Mouse (Mus musculus): ENCODE measurements around the gene Grid2. TPM values are rescaled to one million over a fixed set of nuclear protein-coding genes. Genes with fewer than 3 reads are reported as not detected.

Gene Grid2
- total and polyA plus RNA-seq, 3 experiments, result not detected

- Histone ChIP-seq H3K4me1 (ENCODE audit: control insufficient read depth in 1 of 2, insufficient read depth in 2 of 2, low read length in 2 of 2) (no peaks in the 10 kb centered on the region), H3K27me3 (ENCODE audit: control insufficient read depth in 1 of 2, insufficient read depth in 2 of 2, low read length in 2 of 2) (no peaks in the 10 kb centered on the region), H3K9ac (ENCODE audit: control insufficient read depth, low read depth, low read length, poor library complexity, severe bottlenecking) (no peak overlapping the region), H3K36me3 (ENCODE audit: control insufficient read depth in 1 of 2, insufficient read depth in 2 of 2, low read length in 2 of 2) (no peaks in the 10 kb centered on the region), H3K4me3 (ENCODE audit: control insufficient read depth in 1 of 2, insufficient read depth in 1 of 2, low read depth in 2 of 2, low read length in 2 of 2) (no peak overlapping the region), H3K79me2 (ENCODE audit: control insufficient read depth, insufficient read depth, low read length, poor library complexity) (no peaks in the 10 kb centered on the region), H3K27ac (ENCODE audit: control insufficient read depth, low read depth, low read length) (no peak overlapping the region), H3K9me3 (replicated peaks; ENCODE audit: insufficient read depth, low read length) (no peaks in the 10 kb centered on the region)
- TF ChIP-seq TBP (IDR thresholded peaks at IDR 0.05; ENCODE audit: low read depth, low read length) (no peak), ZMIZ1 (IDR thresholded peaks at IDR 0.05; ENCODE audit: low read depth, low read length) (no peak), ETS1 (IDR thresholded peaks at IDR 0.05; ENCODE audit: low read depth, low read length) (no peak), RCOR1 (IDR thresholded peaks at IDR 0.05; ENCODE audit: low read depth, low read length) (no peak), USF2 (IDR thresholded peaks at IDR 0.05; ENCODE audit: borderline replicate concordance in 1 of 2, insufficient read depth in 1 of 2, low read depth in 1 of 2, low read length in 2 of 2) (no peak), USF1 (IDR thresholded peaks at IDR 0.05; ENCODE audit: low read depth, low read length) (no peak), MAZ (IDR thresholded peaks at IDR 0.05; ENCODE audit: low read depth, low read length) (no peak), NELFE (IDR thresholded peaks at IDR 0.05; ENCODE audit: low read depth, low read length) (no peak), E2F4 (IDR thresholded peaks at IDR 0.05; ENCODE audit: borderline replicate concordance, low read depth, low read length) (no peak), SMC3 (IDR thresholded peaks at IDR 0.05; ENCODE audit: low read depth, low read length) (no peak), MAFK (IDR thresholded peaks at IDR 0.05; ENCODE audit: borderline replicate concordance, low read depth, low read length) (no peak), KAT2A (conservative IDR thresholded peaks at IDR 0.05; ENCODE audit: low read depth, low read length) (no peak), CHD2 (IDR thresholded peaks at IDR 0.05; ENCODE audit: low read length) (no peak), POLR2A (IDR thresholded peaks at IDR 0.05; ENCODE audit: control insufficient read depth in 1 of 2, insufficient read depth in 1 of 2, low read depth in 1 of 2, low read length in 2 of 2, poor library complexity in 1 of 2) (no peak), NRF1 (IDR thresholded peaks at IDR 0.05; ENCODE audit: insufficient read depth, low read depth, low read length, poor library complexity, severe bottlenecking) (no peak)
- DNase-seq (ENCODE audit: low read depth, low spot score), result no peak
Observed at GRCm38 (mm10) chr6:64650765-64651164, 1395.1 kb downstream of the Grid2 start.

GRCm38 (mm10) chr6:64671010-64671409, 1415.3 kb downstream of the Grid2 start:
- no peak overlapping the region for H3K4me3 ChIP-seq (ENCODE audit: control insufficient read depth in 1 of 2, insufficient read depth in 1 of 2, low read depth in 2 of 2, low read length in 2 of 2)
- H3K4me1 ChIP-seq (ENCODE audit: control insufficient read depth in 1 of 2, insufficient read depth in 2 of 2, low read length in 2 of 2), result no peaks in the 10 kb centered on the region

More at GRCm38 (mm10) chr6:64671010-64671409, 1415.3 kb downstream of the Grid2 start:
- Histone ChIP-seq H3K79me2 (ENCODE audit: control insufficient read depth, insufficient read depth, low read length, poor library complexity) (no peaks in the 10 kb centered on the region), H3K36me3 (ENCODE audit: control insufficient read depth in 1 of 2, insufficient read depth in 2 of 2, low read length in 2 of 2) (no peaks in the 10 kb centered on the region), H3K9me3 (replicated peaks; ENCODE audit: insufficient read depth, low read length) (no peaks in the 10 kb centered on the region), H3K9ac (ENCODE audit: control insufficient read depth, low read depth, low read length, poor library complexity, severe bottlenecking) (no peak overlapping the region), H3K27ac (ENCODE audit: control insufficient read depth, low read depth, low read length) (no peak overlapping the region), H3K27me3 (ENCODE audit: control insufficient read depth in 1 of 2, insufficient read depth in 2 of 2, low read length in 2 of 2) (no peaks in the 10 kb centered on the region)
- TF ChIP-seq TCF12 (IDR thresholded peaks at IDR 0.05; ENCODE audit: low read depth, low read length) (no peak), USF1 (IDR thresholded peaks at IDR 0.05; ENCODE audit: low read depth, low read length) (no peak), E2F4 (IDR thresholded peaks at IDR 0.05; ENCODE audit: borderline replicate concordance, low read depth, low read length) (no peak), MAZ (IDR thresholded peaks at IDR 0.05; ENCODE audit: low read depth, low read length) (no peak), GATA1 (IDR thresholded peaks at IDR 0.05; ENCODE audit: low read depth, low read length) (no peak), MAX (IDR thresholded peaks at IDR 0.05; ENCODE audit: low read length) (no peak), HCFC1 (IDR thresholded peaks at IDR 0.05; ENCODE audit: low read depth, low read length) (no peak), MYB (IDR thresholded peaks at IDR 0.05; ENCODE audit: low read depth, low read length) (no peak), ELF1 (IDR thresholded peaks at IDR 0.05; ENCODE audit: low read depth, low read length) (no peak), KAT2A (conservative IDR thresholded peaks at IDR 0.05; ENCODE audit: low read depth, low read length) (no peak), MEF2A (IDR thresholded peaks at IDR 0.05; ENCODE audit: extremely low read depth, insufficient replicate concordance, low read depth, low read length, poor library complexity, severe bottlenecking) (no peak), ZC3H11A (IDR thresholded peaks at IDR 0.05; ENCODE audit: low read depth, low read length) (no peak), CHD1 (IDR thresholded peaks at IDR 0.05; ENCODE audit: low read depth, low read length) (no peak), BHLHE40 (IDR thresholded peaks at IDR 0.05; ENCODE audit: borderline replicate concordance, low read depth, low read length) (no peak), RAD21 (IDR thresholded peaks at IDR 0.05; ENCODE audit: low read depth, low read length) (no peak), POLR2AphosphoS5 (IDR thresholded peaks at IDR 0.05; ENCODE audit: borderline replicate concordance, low read depth, low read length) (no peak)
- DNase-seq (ENCODE audit: low read depth, low spot score), result no peak

Data from MEL (cell line).